Mouse (Mus musculus) bone marrow, adult 2 months (tissue): Measurements from ENCODE around the gene 4931440F15Rik. TPM values are rescaled to one million over a fixed set of nuclear protein-coding genes. Genes with fewer than 3 reads are reported as not detected.

Source experiments
- H3K27ac ChIP-seq: fragments of 200-500 bp; 2 replicates; pipeline ENCODE4 v1.5.1; 2012; ENCODE audit warnings: low read depth, mild to moderate bottlenecking, control low read depth, inconsistent platforms, low read length; ENCODE audit not compliant: control insufficient read depth, poor library complexity, insufficient read depth
- H3K4me1 ChIP-seq: fragments of 200-500 bp; 2 replicates; pipeline ENCODE4 v1.6.1; 2011; ENCODE audit warnings: low read length; ENCODE audit not compliant: control insufficient read depth, insufficient read depth
- H3K4me3 ChIP-seq: fragments of 200-500 bp; replicated peaks from 2 replicates; pipeline ENCODE3; 2011; ENCODE audit warnings: mild to moderate bottlenecking, low read depth, low read length, control low read depth; ENCODE audit not compliant: control insufficient read depth
- CTCF ChIP-seq: fragments of 200-500 bp; IDR thresholded peaks from 2 replicates; pipeline ENCODE4 v1.5.1; 2011; ENCODE audit warnings: low read length, control low read depth; ENCODE audit not compliant: control insufficient read depth, insufficient read depth
- POLR2A ChIP-seq: fragments of 200-500 bp; IDR thresholded peaks from 2 replicates; pipeline ENCODE4 v1.6.1; 2011; ENCODE audit warnings: low read depth, mild to moderate bottlenecking, control low read depth, low read length, borderline replicate concordance; ENCODE audit not compliant: control insufficient read depth
- WGBS: fragments of 180-500 bp; shearing (Covaris S2); methylation state at CpG from one replicate; pipeline ENCODE4 v1.1.7; 2018; 5-methylcytosine and 5-hydroxymethylcytosine counted together
- polyA plus RNA-seq: library from polyadenylated mRNA; stranded (reverse); fragments of >200 nt; gene quantifications from 2 replicates; pipeline ENCODE4 v1.2.4, GENCODE M21; 2011; ENCODE audit warnings: low replicate concordance; ENCODE audit not compliant: missing spikeins, insufficient read depth, insufficient read length

Gene 4931440F15Rik
- polyA plus RNA-seq, 1 experiment = not detected

GRCm38 (mm10) chr11:29774296-29774695, 51.2 kb downstream of the 4931440F15Rik start:
- no peaks in the 10 kb centered on the region for H3K4me1 ChIP-seq
- no peak overlapping the region for H3K27ac ChIP-seq
- H3K4me3 ChIP-seq = no peak overlapping the region
- TF ChIP-seq POLR2A (no peak), CTCF (no peak)
- 45% methylated on average over 2 of the region's 2 CpGs for WGBS

Other genes with a start within 250 kb of the 4931440F15Rik start
- 45.8 and 128 TPM in 2 replicates for gene Rtn4, start 132.7 kb downstream of the 4931440F15Rik start, polyA plus RNA-seq
- 0.23 and 1.2 TPM in 2 replicates for gene Eml6, start 200.4 kb upstream of the 4931440F15Rik start, polyA plus RNA-seq